Mouse (Mus musculus): ENCODE results near the gene Srpk2. TPM values are rescaled to one million over a fixed set of nuclear protein-coding genes. Genes with fewer than 3 reads are reported as not detected.
"Not testable (repeated sequence)": the region's sequence is repeated elsewhere in the genome, so short reads cannot be mapped to it uniquely, and the experiment has no call there.

Gene Srpk2
- total and polyA plus RNA-seq, 2 experiments from 2014 or later: 62.2 to 150 TPM

DNA sequence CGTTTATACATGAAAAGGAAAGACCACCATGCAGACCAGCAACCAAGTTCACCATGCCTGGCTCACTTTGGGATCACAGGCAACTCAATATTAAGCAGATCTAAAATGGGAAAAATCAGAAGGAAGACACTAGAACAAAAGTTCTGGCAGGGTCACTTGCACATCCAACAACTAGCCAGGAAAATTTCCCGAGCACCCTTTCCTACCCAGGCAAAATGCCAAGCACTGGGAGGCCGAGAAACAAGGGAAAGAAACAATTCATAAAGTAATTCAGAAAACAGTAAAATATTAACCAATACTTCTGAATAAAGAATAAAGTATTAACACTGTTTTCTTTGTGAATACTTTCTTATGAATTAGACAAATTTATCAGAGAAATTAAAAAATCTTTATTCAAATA is 85.2 kb downstream of the Srpk2 start:
- Histone ChIP-seq H3K27ac (no peak overlapping the region), H3K27me3 (ENCODE audit: insufficient read depth, low read length) (no peaks in the 10 kb centered on the region), H3K4me2 (ENCODE audit: low read depth, low read length) (no peak overlapping the region), H3K4me1 (ENCODE audit: insufficient read depth, low read length) (no peaks in the 10 kb centered on the region; the same call in 1 of the 2 replicates), H3K9me3 (ENCODE audit: low read length) (no peaks in the 10 kb centered on the region), H3K4me3 (ENCODE audit: low read length) (no peak overlapping the region), H3K36me3 (ENCODE audit: insufficient read depth, low read length) (no peaks in the 10 kb centered on the region), H3K9ac (replicated peaks; ENCODE audit: low read length) (no peak overlapping the region)
- ATAC-seq (no peak), DNase-seq (ENCODE audit: low spot score) (no peak)
- TF ChIP-seq CTCF (IDR thresholded peaks at IDR 0.05; ENCODE audit: low read depth): no peak
- 30% methylated on average over 3 of the region's 3 CpGs for WGBS

DNA sequence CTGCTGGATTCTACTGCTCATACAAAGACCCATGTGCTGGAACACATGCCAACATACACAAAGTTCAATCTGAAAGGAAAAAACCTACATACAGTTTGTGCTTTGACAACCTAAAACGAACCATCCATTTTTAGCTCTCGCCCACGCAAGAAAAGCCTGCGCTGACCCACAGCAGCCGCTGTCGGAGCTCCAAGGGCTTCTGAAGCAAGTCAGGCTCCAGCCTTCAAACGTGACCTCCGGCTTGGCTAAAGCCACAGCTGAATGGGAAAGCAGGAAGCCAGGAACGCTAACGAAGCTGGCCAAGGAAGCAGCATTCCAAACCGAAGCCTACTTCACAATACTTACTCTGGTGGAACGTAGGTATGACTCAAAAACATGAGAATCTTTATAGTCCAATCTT is 85.9 kb downstream of the Srpk2 start:
- no peaks in the 10 kb centered on the region for H3K27me3 ChIP-seq (ENCODE audit: insufficient read depth, low read length)
- no peak overlapping the region for H3K27ac ChIP-seq
- no peaks in the 10 kb centered on the region; the same call in 1 of the 2 replicates for H3K4me1 ChIP-seq (ENCODE audit: insufficient read depth, low read length)
- 62% methylated on average over 12 of the region's 12 CpGs for WGBS
- no peaks in the 10 kb centered on the region for H3K36me3 ChIP-seq (ENCODE audit: insufficient read depth, low read length)
- H3K4me3 ChIP-seq (ENCODE audit: low read length): no peak overlapping the region
- no peak for ATAC-seq
- DNase-seq (ENCODE audit: low spot score): no peak
- no peak for TF ChIP-seq CTCF (IDR thresholded peaks at IDR 0.05; ENCODE audit: low read depth)
- H3K4me2 ChIP-seq (ENCODE audit: low read depth, low read length): no peak overlapping the region
- no peak overlapping the region for H3K9ac ChIP-seq (replicated peaks; ENCODE audit: low read length)
- no peaks in the 10 kb centered on the region for H3K9me3 ChIP-seq (ENCODE audit: low read length)

- Histone ChIP-seq H3K9ac (replicated peaks; ENCODE audit: low read length) (no peak overlapping the region), H3K4me3 (ENCODE audit: low read length) (no peak overlapping the region), H3K27ac (no peak overlapping the region), H3K4me1 (ENCODE audit: insufficient read depth, low read length) (no peaks in the 10 kb centered on the region; the same call in 1 of the 2 replicates), H3K4me2 (ENCODE audit: low read depth, low read length) (no peak overlapping the region), H3K9me3 (ENCODE audit: low read length) (no peaks in the 10 kb centered on the region), H3K36me3 (ENCODE audit: insufficient read depth, low read length) (no peaks in the 10 kb centered on the region), H3K27me3 (ENCODE audit: insufficient read depth, low read length) (no peaks in the 10 kb centered on the region)
- 75% methylated on average over 1 of the region's 1 CpGs for WGBS
- no peak for TF ChIP-seq CTCF (IDR thresholded peaks at IDR 0.05; ENCODE audit: low read depth)
- ATAC-seq (no peak), DNase-seq (ENCODE audit: low spot score) (no peak)
These were observed 86.4 kb downstream of the Srpk2 start for GRCm38 (mm10) chr5:23597999-23598398.

DNA sequence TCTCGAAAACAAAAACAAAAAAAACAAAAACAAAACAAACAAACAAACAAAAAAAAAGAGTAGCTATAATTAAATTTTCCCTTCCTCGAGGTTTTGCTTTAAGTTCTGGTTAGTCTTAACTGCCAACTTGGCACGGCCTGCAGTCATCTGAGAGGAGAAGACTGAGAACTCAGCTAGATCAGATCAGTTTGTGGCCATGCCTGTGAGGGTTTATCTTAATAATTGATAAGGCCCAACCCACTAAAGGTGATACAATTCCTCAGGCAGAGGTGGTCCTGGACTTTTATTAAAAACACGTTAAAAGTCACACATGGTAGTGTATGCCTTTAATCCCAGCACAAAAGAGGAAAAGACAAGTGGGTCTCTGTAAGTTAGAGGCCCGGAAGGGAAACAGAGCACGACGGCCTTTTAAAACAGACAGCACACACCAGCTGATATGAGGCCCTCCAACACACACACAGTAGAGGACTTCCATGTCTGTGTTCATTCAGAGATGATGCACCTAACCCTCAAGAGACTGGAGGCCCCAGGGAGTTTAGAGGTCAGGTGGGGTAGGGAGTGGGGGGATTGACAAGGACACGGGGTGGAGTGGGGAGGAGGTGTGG is 87.1 kb downstream of the Srpk2 start:
- no peak overlapping the region for H3K27ac ChIP-seq
- TF ChIP-seq CTCF (IDR thresholded peaks at IDR 0.05; ENCODE audit: low read depth): no peak
- H3K36me3 ChIP-seq (ENCODE audit: insufficient read depth, low read length): no peaks in the 10 kb centered on the region
- no peak overlapping the region for H3K4me3 ChIP-seq (ENCODE audit: low read length)
- no peaks in the 10 kb centered on the region for H3K27me3 ChIP-seq (ENCODE audit: insufficient read depth, low read length)
- no peak for ATAC-seq
- no peak for DNase-seq (ENCODE audit: low spot score)
- H3K9me3 ChIP-seq (ENCODE audit: low read length): no peaks in the 10 kb centered on the region
- WGBS: 80% methylated on average over 8 of the region's 8 CpGs
- H3K4me1 ChIP-seq (ENCODE audit: insufficient read depth, low read length): no peaks in the 10 kb centered on the region; the same call in 1 of the 2 replicates
- no peak overlapping the region for H3K4me2 ChIP-seq (ENCODE audit: low read depth, low read length)
- no peak overlapping the region for H3K9ac ChIP-seq (replicated peaks; ENCODE audit: low read length)

DNA sequence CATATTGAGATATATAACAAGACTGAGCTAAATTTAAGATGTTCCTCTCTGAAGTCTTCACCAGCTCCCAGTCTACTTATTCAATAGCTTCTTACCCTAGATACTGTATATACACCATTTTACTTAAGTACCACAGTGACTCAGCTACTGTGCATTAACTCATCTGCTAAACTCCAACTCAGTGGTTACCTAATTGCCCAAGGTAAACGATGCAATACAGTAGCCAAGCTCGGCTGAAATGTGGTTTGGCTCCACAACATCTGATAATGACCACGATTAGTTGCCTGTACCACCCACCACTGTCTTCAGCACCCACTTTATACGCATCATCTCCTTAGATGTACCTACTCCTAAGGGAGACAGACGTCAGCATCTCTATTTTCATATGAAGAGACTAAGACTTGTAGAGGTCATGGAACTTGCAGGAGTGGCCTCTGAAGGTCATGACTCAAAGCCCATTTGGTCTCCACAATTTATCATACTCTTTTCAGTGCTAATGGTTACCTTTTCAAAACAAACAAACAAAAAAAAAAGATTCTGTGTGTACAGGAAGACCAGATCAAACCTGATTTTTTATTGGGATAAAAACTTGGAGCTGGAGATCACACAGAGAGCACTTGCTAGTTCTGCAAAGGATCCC is 88.0 kb downstream of the Srpk2 start:
- DNase-seq (ENCODE audit: low spot score) (no peak), ATAC-seq (no peak)
- Histone ChIP-seq H3K27ac (no peak overlapping the region), H3K4me1 (ENCODE audit: insufficient read depth, low read length) (no peaks in the 10 kb centered on the region; the same call in 1 of the 2 replicates), H3K9ac (replicated peaks; ENCODE audit: low read length) (no peak overlapping the region), H3K27me3 (ENCODE audit: insufficient read depth, low read length) (no peaks in the 10 kb centered on the region), H3K9me3 (ENCODE audit: low read length) (no peaks in the 10 kb centered on the region), H3K36me3 (ENCODE audit: insufficient read depth, low read length) (no peaks in the 10 kb centered on the region), H3K4me2 (ENCODE audit: low read depth, low read length) (no peak overlapping the region), H3K4me3 (ENCODE audit: low read length) (no peak overlapping the region)
- WGBS: 85% methylated on average over 5 of the region's 5 CpGs
- no peak for TF ChIP-seq CTCF (IDR thresholded peaks at IDR 0.05; ENCODE audit: low read depth)

DNA sequence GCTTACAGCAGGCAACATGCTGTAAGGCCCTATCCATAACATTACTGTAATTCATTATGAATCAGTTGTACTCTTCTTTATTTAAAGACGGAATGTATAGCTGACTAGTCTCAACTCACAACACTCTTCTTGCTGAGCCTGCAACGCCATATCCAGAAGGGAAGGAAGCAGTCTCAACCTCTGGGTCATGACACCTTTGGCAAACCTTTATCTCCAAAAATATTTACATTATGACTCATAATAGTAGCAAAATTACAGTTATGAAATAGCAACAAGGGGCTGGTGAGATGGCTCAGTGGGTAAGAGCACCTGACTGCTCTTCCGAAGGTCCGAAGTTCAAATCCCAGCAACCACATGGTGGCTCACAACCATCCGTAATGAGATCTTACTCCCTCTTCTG is 94.1 kb downstream of the Srpk2 start:
- WGBS: 93% methylated on average over 4 of the region's 5 CpGs

DNA sequence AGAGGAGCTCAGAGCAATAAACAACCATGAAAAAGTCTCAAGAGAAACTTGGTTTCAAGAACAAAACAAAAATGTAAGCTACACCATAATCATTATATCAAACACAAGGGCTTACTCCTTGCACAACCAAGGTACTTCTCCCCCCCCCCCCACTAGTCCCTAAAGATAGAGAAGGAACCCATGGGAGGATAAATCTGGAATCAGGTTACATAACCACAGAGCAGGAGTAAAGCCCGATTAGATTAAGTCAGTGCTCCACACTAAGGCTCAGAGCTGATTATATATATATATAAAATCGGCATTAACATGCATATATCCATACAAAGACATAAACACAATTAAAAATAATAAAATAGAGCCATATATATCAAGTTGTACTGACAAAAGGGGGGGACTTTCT is 96.8 kb downstream of the Srpk2 start:
- Histone ChIP-seq H3K9ac (replicated peaks; ENCODE audit: low read length) (no peak overlapping the region), H3K4me1 (ENCODE audit: insufficient read depth, low read length) (no peaks in the 10 kb centered on the region), H3K36me3 (ENCODE audit: insufficient read depth, low read length) (no peaks in the 10 kb centered on the region), H3K4me2 (ENCODE audit: low read depth, low read length) (no peak overlapping the region), H3K9me3 (ENCODE audit: low read length) (no peaks in the 10 kb centered on the region), H3K4me3 (ENCODE audit: low read length) (no peak overlapping the region), H3K27ac (no peak overlapping the region), H3K27me3 (ENCODE audit: insufficient read depth, low read length) (no peaks in the 10 kb centered on the region)
- no peak for TF ChIP-seq CTCF (IDR thresholded peaks at IDR 0.05; ENCODE audit: low read depth)
- WGBS: 77% methylated on average over 2 of the region's 2 CpGs
- no peak for ATAC-seq
- no peak for DNase-seq (ENCODE audit: low spot score)

More for the DNA sequence above, 94.1 kb downstream of the Srpk2 start:
- DNase-seq (ENCODE audit: low spot score); ATAC-seq; H3K4me1 ChIP-seq (ENCODE audit: insufficient read depth, low read length); H3K4me2 ChIP-seq (ENCODE audit: low read depth, low read length); H3K27me3 ChIP-seq (ENCODE audit: insufficient read depth, low read length); H3K9ac ChIP-seq (replicated peaks; ENCODE audit: low read length); H3K36me3 ChIP-seq (ENCODE audit: insufficient read depth, low read length); H3K27ac ChIP-seq; H3K9me3 ChIP-seq (ENCODE audit: low read length); H3K4me3 ChIP-seq (ENCODE audit: low read length): not testable (repeated sequence)
